Mouse (Mus musculus) embryo, embryonic 11.5 days (tissue): ENCODE data around the gene Cfap74.
"Not testable (repeated sequence)": the region's sequence is repeated elsewhere in the genome, so short reads cannot be mapped to it uniquely, and the experiment has no call there.

Source experiments
- DNase-seq: peaks from one replicate; pipeline ENCODE4 v3.0.0-alpha.2; 2012; ENCODE audit warnings: low read depth, low spot score

Gene Cfap74

GRCm38 (mm10) chr4:155402489-155402888, 6.5 kb upstream of the Cfap74 start:
- no peak for DNase-seq

GRCm38 (mm10) chr4:155408695-155409057, 314 bp upstream of the Cfap74 start:
- no peak for DNase-seq

GRCm38 (mm10) chr4:155412124-155412523, 3.1 kb downstream of the Cfap74 start:
- no peak for DNase-seq

- no peak for DNase-seq
These were observed 4.8 kb downstream of the Cfap74 start for GRCm38 (mm10) chr4:155413641-155414335.

GRCm38 (mm10) chr4:155414656-155415235, 5.8 kb downstream of the Cfap74 start:
- no peak for DNase-seq

GRCm38 (mm10) chr4:155420137-155420536, 11.1 kb downstream of the Cfap74 start:
- no peak for DNase-seq

GRCm38 (mm10) chr4:155421412-155422370, 12.7 kb downstream of the Cfap74 start:
- DNase-seq: not testable (repeated sequence)

- no peak for DNase-seq
These were observed 15.0 kb downstream of the Cfap74 start for GRCm38 (mm10) chr4:155423988-155424387.

GRCm38 (mm10) chr4:155426272-155426671, 17.3 kb downstream of the Cfap74 start:
- DNase-seq: no peak

- no peak for DNase-seq
These were observed 19.5 kb downstream of the Cfap74 start for GRCm38 (mm10) chr4:155428442-155428841.

- no peak for DNase-seq
These were observed 20.2 kb downstream of the Cfap74 start for GRCm38 (mm10) chr4:155429202-155429601.

GRCm38 (mm10) chr4:155432358-155432757, 23.4 kb downstream of the Cfap74 start:
- DNase-seq: no peak

- no peak for DNase-seq
These were observed 25.0 kb downstream of the Cfap74 start for GRCm38 (mm10) chr4:155433993-155434392.

GRCm38 (mm10) chr4:155442808-155443207, 33.8 kb downstream of the Cfap74 start:
- DNase-seq: no peak

- DNase-seq: no peak
These were observed 42.6 kb downstream of the Cfap74 start for GRCm38 (mm10) chr4:155451597-155451996.

- DNase-seq: no peak
These were observed 49.6 kb downstream of the Cfap74 start for GRCm38 (mm10) chr4:155458575-155458974.

- no peak for DNase-seq
These were observed 54.1 kb downstream of the Cfap74 start for GRCm38 (mm10) chr4:155463050-155463449.

GRCm38 (mm10) chr4:155463611-155464010, 54.6 kb downstream of the Cfap74 start:
- no peak for DNase-seq

- no peak for DNase-seq
These were observed 55.1 kb downstream of the Cfap74 start for GRCm38 (mm10) chr4:155464061-155464460.

- no peak for DNase-seq
These were observed 56.6 kb downstream of the Cfap74 start for GRCm38 (mm10) chr4:155465607-155466006.

GRCm38 (mm10) chr4:155466080-155466479, 57.1 kb downstream of the Cfap74 start:
- no peak for DNase-seq
